Mouse (Mus musculus) adrenal gland, postnatal 10 days (tissue): ENCODE results near the gene Pigp. TPM values are rescaled to one million over a fixed set of nuclear protein-coding genes. Genes with fewer than 3 reads are reported as not detected.

Experiments used
- DNase-seq: peaks from one replicate; pipeline ENCODE4 v3.0.0; 2021; ENCODE audit warnings: mixed read lengths
- total RNA-seq, 2 experiments: library from RNA; stranded (reverse); gene quantifications; 2 replicates each; pipeline ENCODE4 v1.2.3; 2021

Gene Pigp
- total RNA-seq, 2 experiments from 2014 or later = 63.3 to 66.8 TPM

DNA sequence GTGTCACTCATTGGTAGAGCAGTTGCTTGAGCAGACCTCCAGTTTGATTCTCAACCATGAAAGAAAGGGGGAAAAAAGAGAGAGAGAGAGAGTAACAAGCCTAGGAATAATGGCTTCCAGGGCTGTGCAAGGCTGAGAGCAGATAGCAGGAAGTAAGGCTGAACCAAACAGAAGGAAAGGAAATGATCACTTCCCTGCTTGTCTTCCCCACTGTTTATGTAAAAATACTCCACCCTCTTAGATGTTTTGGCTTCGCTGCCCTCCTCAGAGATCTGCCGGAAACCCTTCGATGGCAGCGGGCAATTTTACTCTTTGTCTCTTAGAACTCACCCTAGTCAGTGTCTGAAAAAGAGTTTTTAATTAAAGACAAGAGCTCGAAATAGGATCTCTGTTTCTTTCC lies 48.0 kb downstream of the Pigp start:
- DNase-seq = no peak

DNA sequence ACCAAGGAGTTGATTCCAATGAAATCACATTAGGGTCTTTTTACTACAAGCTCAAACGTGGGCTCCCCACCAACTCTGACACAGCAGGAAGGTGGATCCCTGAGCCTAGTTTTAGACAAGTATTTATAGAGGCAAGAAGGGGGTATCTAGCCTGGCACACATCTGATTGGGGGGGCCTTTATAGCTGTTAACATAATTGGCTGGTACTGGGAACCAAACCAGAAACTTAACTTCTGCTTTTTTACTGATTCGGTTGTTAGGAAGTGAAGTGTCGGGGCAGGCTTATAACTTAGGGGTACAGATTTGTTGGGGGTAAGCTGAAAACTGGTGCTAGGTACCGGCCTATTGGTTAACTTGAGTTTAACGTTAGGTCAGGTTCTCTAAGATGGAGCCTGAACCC lies 51.4 kb downstream of the Pigp start:
- no peak for DNase-seq

DNA sequence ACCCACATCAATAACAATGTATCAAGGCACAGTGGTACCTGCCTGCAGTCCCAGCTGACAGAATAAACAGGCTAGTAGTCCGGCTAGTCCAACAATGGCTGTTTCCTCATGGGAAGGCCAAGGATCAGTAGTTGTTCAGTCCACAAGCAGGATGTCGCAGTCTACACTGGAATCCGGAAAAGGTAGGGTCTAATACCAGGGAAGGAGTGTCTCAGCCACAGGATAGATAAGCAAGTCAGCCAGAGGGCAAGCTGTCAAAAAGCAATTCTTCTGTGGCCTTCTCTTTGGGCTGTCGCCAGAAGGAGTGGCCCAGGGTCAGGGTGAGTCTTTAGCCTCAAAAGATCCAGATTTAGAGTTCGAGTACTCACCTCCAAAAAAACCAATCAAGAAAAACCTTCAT lies 53.9 kb downstream of the Pigp start:
- peak; percentile 44 for DNase-seq

DNA sequence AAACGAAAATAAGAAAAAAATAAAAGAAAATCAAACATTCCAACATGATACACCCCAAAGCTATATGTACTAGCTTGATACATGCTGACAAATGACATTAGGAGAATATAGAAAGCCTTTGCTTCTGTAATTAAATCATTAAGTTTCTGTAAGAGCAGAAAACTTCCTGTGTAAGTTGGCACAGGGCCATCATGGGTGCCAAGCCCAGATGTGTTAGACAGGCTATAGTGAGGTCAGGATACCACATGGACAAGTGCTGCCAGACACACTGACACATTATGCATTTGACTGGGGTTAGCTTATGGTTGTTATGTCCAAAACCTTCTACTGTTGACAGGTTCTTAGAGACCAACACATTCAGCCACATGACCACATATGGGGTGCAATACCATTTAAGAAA lies 56.4 kb downstream of the Pigp start:
- DNase-seq = no peak

DNA sequence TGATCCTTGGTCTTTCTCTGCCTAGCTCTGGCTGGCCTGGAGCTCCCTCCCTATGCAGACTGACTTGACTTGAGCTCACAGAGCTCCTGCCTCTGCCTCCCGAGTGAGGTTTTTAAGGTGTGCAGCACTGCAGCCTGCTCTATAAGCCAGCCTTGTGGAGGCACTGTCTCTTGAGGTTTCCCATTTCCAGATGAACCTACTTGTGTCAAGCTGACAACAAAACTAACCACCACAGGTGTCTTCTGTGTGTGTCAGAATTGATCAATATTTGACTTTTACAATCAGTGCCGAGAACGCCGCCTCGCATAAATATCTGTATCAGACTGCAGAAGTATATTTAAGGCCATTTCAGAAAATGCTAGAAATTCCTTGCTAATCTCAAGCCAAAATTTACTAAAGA lies 57.0 kb downstream of the Pigp start:
- DNase-seq = no peak

DNA sequence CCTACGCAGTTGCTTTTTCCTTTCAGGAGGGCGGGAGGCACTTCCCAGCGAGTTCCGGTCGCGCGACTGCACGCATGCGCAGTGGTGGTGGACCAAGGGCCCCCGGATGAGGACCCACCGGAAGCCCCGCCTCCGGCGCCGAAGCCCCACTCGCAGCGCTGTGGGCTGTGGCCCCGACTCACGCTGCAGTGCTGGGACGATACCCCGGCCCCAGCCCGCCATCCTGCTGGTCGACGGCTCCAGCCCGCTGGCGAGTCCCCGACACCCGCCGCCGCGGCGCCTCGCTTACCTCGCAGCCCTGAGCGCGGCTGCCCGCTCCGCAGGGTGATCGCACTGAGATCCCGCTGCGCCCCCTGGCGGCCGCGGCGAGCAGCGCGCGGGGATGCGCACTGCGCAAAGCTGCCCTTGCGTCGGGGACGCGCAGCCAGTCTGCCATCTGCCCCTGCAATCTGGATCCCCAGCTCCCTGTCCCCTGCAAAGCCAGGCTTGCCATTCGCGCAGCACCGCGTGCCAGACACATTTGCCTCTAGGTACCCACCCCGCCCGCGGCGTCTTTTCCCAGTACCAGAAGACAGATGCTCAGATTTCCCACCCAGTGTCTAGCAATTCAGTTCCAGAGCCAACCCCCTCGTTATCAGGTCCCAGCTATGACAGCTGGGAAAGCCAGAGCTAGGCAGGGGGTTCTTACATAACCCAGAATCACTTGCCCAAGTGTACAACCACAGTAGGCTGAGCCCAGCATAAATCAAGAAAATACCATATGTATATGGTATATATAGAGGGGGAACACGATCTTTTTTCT lies 58.2 kb downstream of the Pigp start, which contains the start of gene Hlcs:
Gene Hlcs (minus strand): TSS at position 343 of the 802 bp plus-strand sequence.
- peak; percentile 99 for DNase-seq

DNA sequence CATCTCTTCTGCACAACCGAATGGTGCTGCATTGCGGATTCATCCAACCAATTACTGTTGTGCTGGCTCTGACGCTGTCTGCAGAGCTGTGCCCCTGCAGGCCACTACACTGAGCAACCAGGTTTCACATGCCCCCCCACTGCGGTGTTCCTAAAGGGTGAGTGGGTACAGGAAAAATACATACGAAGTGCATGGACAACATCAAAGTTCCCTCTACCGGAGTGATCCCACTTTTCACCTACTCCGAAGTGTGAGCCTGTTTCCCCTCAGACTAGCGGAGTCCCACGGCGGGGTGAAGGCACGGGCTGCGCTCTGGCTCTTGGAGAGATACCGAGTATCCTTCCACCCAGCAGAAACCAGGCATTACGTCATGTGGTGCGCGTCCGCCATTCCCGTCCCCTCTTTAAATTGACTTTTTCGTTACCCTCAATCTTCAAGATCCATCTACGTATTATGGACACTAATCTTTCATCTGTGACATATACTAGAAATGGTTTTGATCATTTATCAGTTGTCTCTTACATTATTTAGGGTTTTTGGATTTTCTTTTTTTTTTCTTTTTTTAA lies 58.9 kb downstream of the Pigp start:
- peak; percentile 84 for DNase-seq

DNA sequence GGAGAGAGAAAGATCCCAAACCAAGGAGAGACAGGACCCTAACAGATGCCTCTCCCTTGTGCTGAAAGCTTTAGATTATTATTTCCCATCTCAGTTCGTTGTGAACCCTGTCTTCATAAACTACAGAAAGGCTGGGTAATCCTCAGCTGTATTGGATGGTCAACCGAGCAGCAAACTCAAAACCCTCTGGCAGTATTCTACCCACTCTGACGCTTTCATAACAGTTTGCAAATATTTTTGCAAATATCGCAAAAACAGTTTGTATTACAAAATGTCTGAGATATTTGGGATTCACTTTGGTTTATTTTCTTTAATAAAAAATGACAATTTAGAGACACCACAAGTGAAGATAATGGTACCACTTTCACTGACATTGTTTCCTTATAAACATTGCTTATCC lies 59.7 kb downstream of the Pigp start:
- no peak for DNase-seq

DNA sequence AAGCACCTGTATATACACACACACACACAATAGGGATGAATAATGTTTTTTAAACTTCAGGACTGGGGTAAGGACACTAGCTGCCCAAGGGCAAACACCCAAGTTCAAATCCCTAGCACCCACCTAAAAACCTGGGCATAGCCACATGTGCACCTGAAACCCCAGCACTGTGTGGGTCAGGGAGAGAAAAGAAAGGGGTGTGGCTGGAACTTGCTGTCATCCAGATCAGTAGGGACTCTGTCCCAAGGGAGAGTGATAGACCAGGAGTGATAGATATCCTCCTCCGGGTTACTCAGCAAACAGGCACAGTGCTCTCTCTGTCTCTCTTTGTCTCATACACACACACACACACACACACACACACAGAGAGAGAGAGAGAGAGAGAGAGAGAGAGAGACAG lies 60.2 kb downstream of the Pigp start:
- no peak for DNase-seq

DNA sequence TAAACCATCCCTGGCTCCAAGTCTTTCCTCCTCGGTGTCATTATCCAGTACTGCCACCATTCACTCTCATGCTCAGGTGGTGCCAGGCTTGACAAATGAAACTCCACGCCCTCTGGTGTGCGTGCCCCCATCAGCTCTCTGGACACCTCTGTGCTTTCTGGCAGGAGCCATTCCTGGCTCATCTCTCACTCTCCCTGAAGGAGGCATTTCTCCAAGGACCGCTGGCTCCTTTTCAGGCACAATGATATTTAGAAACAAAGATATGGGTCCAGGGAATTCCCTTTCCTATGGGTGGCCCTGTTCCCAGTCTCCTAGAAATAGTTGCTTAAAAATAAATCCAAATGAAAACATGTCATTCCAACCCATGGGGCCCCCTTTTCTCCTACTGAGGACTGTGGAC lies 62.6 kb downstream of the Pigp start:
- DNase-seq = peak; percentile 45

Other genes with a start within 250 kb of the Pigp start
- 10 to 100 TPM; 11.9 to 13.5 TPM for gene Hlcs, start 58.3 kb downstream of the Pigp start, total RNA-seq
- 1 to 10 TPM; 3.8 to 4.0 TPM for gene Ripply3, start 43.4 kb downstream of the Pigp start, total RNA-seq
- gene Ttc3, start 1.2 kb downstream of the Pigp start, total RNA-seq = 100 to 1,000 TPM in 1 of 2 experiments, 10 to 100 TPM in 1; 94.4 to 116 TPM
- 10 to 100 TPM; 40.8 to 52.8 TPM for gene Vps26c, start 155.0 kb upstream of the Pigp start, total RNA-seq
- 10 to 100 TPM; 59.7 to 62.7 TPM for gene Dyrk1a, start 198.2 kb upstream of the Pigp start, total RNA-seq